Mouse (Mus musculus) thymus, postnatal 14 days (tissue): ENCODE measurements around the gene Galnt2.

Source experiments
- DNase-seq: peaks from one replicate; pipeline ENCODE4 v3.0.0; 2021

The Galnt2 gene

DNA sequence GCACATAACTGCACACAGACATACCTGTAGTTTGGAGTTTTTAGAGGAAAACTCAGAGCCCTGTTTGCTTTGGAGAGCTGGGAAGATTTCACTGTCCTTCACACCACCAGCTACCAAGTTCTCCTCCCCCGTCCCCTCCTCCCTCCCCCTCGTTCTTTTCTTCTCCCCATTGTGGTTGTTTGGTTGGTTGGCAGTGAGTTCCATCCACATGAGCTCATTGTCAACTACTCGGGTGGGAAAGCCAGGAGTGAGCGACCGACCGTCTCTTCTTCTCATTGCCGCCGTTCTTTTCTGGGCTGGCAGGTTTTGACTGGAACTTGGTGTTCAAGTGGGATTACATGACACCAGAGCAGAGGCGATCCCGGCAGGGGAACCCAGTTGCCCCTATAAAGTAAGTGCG lies 100.5 kb downstream of the Galnt2 start:
- no peak for DNase-seq

DNA sequence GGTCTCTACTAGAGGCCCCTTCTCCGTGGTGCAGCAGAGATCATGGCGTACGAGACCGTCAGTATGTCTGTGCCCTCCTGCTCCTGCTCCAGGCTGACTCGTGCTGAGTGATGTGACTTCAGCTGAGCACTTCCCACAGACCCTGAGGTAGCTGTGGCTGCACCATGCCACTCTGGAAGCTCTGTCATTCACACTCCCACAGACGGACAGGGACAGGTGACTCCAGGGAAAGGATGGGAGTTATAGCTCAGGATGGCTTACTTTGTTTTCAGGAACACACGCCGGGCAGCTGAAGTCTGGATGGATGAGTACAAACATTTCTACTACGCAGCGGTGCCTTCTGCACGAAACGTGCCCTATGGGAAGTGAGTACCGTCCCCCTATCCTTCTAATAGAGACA lies 105.1 kb downstream of the Galnt2 start:
- DNase-seq: no peak

DNA sequence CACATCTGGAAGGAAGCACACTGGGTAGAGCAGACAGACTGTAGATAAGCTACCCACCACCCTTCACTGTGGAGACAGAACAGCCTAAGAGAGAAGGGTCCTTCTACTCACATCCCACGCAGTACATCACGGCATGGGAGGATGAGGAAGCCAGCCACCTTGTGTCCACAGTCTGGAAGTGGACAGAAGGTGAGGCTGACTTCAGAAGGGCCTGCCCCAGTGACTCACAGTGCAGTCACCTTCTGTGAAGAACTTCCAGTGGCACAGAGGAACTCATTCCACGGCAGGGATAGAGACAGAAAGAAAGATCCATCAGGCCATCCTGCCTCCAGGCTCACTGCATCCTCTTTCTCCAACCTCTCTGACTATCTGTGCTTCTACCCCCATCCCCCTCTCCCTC lies 108.6 kb downstream of the Galnt2 start:
- no peak for DNase-seq

DNA sequence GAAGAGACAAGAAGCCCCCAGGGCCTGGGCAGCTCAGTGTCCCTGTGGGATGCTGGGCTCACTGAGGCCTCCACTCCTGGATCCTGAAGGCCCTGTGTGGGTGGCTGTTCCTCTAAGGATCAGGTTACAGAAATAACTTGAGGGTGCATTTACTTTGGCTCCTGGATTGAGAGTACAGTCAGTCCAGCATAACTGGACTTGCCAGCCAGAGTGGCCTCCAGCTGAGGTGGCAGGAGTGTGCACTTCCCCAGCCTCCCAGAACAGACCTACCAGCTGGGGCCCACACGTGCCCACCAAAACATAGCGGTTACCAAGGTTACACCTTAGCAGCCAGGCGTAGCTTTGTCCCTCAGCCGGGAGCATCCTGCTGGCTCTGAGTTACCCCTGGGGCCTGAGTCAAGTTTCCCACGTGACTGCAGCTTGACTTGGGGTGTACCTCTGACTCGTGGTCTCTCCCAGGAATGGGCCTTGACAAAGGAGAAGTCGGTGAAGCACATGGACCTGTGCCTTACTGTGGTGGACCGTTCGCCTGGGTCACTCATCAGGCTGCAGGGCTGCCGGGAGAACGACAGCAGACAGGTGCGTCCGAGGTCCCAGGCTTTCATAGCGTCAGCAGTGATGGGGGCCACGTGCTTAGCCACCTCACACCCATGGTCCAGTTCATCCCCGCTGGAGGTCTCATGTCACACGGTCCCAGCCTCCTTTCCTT lies 109.3 kb downstream of the Galnt2 start:
- no peak for DNase-seq

DNA sequence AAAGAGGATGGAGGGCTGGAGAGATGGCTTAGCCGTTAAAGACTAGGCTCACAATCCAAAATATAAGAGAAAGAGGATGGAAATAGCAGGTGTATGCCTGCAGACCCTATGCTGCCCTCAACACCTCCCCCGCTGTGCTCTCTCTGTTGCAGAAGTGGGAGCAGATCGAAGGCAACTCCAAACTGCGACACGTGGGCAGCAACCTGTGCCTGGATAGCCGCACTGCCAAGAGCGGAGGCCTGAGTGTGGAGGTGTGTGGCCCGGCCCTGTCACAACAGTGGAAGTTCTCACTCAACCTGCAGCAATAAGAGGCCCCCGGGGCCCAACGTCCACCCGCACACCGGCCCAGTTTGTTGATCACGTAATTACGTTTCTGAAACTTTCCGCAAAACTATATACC lies 112.0 kb downstream of the Galnt2 start:
- DNase-seq: no peak

DNA sequence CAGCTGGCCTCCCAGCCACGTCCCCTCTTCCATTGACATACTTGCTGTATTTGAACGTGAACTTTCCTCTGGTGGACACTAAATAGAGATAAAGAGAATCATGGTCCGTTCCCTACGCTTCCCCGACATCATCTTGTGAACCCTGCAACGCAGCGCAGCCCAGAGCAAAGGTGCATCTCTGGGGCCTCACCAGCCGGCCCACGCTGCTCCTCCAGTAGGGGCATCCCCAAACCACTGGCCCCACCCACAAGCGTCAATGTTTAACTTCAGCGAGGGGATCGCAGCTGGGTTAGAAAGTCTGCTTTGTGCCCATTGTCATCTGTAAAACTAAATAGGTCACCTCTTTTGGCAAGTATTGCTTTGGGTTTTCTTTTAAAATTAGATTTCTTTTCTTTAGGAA lies 112.8 kb downstream of the Galnt2 start:
- DNase-seq: peak; percentile 60

DNA sequence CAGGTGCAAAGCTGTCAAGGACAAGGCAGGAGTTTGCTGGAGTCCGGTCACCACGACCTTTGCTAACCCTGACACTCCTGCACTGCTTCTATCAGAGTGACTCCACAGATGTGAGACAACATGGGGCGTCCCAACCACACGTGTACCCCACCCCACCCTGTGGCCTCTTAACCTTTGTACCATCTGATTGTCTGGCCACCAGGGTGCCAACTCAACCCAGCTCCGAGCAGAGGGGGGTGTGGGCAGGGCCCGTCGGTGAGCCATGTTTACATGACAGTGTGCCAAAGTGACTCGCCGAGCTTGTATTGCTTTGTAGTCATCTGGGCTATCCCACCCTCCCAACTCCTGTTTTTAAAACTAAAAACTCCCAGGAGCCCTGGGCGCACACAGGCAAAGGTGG lies 113.9 kb downstream of the Galnt2 start:
- no peak for DNase-seq

DNA sequence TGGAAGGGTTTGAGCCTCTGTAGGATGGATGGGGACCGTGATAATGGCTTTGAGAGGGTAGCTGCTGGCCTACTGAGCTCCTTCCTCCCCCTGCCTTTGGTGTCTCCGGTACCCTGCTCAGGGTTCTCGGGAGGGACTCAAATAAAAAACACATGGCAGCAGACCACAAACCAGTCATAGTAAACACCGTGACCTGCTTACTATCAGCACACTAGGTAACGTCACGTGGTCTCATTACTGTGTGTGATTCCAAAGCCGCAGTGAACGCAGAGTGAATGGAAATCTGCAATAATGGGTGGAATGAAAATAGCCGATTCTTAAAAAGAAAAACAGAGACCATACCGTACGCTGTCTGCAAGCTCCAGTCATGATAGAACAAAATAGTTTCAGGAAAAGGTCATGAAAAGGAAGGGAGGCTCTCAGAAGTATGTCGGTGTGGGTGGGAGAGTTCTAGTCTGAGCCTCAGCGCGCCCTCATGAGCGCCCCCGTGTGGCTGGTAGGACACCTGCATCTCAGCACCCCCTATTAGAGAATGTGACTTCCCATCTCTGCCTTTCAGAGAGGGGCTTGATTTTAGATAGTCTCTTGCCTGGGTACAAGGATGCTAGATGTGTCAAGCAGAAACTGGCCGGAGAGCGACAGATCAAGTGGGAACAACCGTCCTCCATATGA lies 115.8 kb downstream of the Galnt2 start:
- DNase-seq: peak; percentile 77

DNA sequence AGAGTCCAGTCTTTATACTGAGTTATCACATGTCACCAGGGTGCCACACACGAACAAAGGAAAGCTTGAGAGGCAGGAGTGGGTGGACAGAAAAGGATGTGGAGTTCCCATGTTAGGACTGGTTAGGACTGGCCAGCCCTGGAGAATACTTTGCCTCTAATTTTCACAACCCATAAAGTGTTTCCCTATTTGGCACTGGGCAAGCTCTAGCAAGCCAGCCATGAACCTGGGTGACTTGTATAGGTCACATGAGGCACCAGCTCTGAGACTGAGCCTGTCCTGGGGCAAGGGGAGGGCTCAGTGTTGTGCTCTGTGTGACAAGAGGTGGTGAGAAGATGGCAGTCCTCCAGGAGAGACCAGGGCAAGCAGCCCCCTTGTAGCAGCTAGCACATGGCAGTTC lies 116.9 kb downstream of the Galnt2 start:
- no peak for DNase-seq

DNA sequence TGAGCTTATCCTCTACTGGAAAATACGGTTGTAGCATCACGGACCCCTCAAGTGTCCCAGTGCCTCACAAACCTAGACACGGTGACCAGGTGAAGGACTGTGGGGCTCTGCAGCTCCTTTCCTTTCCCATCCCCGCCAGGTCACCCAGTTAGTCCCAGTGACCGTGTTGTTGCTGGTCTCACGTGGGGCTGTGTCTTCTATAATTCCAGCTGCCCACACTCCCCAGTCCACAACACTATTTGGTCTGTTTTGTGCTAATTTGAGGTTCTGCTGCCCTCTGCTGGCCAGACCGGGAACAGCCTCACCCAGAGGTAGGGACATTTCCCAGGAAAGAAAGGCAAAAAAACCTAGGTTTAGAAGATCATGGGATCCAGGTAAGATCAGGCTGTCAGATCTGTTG lies 118.5 kb downstream of the Galnt2 start:
- peak; percentile 75 for DNase-seq

DNA sequence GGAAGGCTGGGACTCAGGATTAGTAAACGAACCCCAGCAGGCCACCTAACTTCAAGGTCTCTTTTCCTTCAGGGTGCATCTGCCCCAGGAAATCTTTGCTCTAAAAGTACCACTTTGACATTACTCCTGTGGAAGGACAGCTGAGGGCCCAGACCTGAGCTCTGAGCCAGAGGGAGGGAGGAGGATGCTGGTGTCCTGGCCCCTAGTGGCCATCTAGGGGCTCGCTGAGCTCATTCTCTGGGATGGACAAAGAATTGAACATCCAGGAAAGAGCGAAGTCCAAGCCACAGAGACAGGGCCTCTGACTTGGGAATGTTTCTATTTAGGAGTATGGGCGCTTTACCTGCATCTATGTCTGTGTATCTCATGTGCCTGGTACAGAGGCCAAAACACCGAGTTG lies 120.4 kb downstream of the Galnt2 start:
- DNase-seq: no peak

DNA sequence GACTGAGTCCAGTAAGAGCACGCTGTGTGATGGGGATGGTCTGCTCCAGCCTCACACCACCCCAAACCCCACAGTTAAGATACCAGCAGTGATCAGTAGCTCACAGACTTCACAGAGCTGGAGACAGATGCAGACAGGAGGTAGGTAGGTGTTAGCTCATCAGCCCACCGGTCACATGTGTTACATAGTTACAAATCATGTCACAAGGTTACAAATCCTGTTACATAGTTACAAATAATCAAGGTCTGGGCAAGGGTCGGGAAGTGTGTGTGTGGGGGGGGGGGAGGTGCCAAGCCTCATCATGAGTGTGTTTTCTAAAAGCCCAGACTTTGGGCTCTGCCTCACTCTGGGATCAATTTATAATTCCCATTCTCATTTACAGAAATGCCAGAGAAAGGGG lies 129.7 kb downstream of the Galnt2 start:
- no peak for DNase-seq

DNA sequence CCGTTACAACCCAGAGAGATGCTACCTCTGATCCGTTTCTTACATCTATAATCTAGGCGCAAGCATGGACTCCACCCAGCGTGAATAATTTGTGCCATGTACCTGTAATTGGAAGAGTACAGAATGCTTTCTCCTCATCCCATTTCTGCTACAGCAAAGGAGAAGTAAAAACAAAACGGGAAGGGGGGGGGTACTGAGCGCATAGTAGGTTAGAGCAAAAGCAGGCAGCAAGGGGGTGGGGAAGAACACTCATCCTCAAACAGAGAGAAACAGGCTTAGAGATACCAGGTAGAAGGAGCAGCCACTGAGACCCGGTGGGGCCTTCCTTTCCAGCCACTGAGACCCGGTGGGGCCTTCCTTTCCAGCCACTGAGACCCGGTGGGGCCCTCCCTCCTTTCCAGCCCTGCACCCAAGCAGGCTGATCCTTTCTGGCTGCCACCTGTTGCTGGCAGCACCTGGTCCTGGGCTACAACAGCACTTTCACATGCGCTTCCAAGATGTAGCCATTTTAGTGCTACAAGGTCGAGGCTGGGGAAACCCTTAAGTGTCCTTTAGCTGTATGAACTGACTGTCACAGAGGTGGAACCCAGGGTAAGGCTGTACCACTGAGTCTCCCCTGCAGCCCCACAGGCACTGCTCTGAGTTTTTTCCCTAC lies 130.7 kb downstream of the Galnt2 start:
- no peak for DNase-seq

DNA sequence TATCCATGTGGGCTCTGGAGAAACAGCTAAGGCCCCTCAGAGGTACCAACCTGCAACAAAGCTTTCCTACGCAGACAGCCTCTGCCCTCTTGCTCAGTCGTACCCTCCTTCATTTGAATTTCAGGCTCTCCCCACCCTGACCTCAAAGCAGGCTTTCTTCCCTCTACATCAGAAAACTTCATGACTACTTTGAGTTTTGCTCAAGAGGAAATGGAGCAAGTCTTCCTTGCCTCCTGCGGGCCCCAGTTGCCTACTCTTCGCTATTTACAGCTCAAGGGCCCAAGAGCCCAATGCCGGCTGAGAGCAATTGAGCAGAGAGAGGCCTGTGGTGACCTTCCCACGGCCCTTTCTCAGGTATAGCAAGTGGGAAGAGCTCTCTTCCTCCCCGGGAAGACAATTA lies 131.4 kb downstream of the Galnt2 start:
- DNase-seq: no peak

DNA sequence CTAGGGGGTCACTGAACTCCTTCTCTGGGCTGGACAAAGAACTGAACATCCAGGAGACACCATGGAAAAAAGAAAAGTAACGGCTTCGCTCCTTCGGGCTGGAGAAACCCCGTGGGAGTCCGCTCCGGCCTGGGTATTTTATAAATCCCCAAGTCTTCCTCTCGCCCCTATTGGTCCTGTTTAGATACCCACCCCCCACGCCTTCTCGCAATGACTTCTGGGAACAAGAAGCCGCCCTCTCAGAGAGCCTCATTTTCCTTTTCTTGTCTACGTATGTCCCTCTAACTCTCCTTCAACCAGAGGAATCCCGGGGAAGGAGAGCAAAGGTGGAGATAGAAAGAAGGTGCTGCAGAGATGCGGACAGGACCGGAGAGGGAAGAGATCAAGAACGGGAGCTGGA lies 132.1 kb downstream of the Galnt2 start:
- no peak for DNase-seq

DNA sequence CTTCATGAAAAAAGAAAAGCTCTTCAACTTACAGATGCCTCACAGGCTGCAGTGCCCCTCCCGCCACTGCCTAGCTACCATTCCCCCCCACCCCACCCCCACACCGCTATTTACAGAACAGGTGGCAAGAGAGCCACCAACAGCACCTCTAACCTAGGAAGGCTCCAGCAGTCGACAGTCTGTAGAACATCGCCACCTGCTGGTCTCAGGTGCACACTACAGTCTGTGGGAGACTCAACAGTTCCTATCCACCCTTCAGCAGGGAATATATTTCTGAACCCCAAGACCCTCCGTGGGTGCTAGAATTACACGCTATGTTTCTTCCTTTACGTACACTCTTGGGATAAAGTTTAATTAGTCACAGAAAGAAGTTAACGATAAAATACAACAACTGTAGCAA lies 137.0 kb downstream of the Galnt2 start:
- DNase-seq: peak; percentile 83

DNA sequence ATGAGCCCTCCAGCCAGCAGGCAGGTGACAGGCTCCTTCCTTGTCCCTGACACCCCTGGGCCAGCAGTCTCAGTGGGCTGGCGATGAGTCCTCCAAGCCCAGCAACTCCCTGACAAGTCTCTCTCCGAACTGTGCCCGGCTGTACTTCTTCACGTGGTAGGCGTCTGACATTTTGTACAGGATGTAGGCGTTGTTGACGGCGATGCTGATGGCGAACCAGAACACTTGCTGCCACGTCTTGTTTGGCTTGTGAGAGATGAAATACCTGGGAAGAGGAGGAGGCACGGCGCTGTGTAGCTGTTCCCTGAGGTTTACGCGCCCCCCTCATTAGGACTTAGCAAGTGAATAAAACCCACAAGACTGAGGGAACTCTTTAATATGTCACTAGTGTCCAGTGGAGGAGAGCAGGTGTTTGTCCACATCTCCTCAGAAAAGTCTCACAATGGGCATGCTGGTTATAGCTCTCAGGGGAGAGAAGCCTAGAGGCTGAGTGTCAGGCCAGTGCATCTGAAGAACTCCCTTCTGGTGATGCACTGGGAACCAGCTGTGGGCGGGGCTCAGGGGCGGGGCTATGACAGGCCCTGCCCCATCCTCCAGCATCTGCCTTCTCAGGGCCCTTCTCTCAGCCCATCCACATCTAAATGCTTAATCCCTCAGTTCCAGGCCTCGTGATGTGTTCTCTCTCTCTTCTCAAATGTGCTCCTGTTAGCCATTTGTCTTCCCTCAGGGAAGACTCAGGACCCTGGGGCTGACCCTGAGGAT lies 139.4 kb downstream of the Galnt2 start:
- DNase-seq: no peak

DNA sequence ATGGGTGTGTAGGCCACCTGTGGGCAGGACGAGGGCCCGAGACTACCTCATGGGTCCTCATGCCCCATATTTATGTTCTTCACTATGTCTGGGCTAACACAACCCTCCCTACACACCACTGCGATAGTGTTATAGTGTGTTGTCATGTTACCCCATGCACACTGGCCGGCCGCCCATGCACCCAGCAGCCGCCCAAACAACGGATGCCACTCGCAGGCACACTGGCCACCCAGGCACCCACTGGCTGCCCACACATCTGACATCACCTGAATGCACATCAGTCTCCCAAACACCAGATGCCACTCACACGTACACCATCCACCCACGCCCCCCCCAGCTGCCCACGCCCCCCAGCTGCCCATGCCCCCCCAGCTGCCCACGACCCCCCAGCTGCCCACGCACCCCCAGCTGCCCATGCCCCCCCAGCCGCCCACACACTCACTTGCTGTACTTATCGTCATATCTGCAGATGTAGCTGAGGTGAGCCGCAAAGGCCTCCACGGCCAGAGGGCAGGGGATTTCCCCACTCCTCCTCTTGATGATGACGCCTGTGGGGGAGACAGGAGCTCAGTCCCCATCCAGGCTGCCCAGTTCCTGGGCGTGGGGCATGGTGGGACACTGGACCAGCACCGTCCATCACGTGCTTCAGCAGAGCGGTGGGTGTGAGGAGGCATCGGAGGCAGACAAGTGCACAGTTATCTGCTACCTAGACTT lies 140.4 kb downstream of the Galnt2 start:
- DNase-seq: no peak

DNA sequence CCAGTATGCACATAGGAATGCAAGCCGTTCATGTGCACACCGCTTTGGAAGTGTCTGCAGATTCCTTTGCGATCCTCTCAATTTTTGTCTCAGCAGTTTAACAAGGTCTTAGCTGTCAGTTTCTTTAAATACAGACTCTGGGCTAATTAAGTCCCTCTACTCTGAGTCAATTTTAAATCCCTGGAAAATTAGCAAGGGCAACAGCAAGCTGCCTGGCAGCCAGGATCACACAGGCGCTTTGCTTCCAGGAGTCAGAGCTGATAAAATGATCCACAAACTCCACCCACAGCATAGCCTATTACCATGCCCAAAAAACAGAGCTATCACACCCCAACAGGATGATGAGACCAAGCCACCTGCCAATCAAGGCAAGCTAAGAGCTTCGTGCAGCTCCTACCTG lies 142.6 kb downstream of the Galnt2 start:
- no peak for DNase-seq

DNA sequence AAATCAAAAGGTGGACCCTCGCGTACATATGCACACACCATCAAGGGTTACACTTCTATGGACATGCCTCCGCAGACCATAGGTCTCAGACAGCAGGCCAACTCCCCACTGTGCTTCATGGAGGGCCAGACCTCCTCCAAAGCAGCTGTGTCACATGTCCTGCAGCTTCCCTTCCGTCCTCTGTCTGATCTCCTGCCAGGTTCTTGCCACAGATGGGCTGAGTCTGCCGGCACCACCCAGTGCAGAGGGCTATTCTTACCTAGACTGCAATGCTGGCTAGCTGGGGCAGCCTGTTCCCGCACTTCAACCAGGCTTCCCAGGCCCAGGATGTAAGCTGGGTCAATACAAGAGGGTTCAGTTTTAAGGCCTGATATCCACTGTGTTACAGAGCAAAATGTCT lies 144.0 kb downstream of the Galnt2 start:
- no peak for DNase-seq

DNA sequence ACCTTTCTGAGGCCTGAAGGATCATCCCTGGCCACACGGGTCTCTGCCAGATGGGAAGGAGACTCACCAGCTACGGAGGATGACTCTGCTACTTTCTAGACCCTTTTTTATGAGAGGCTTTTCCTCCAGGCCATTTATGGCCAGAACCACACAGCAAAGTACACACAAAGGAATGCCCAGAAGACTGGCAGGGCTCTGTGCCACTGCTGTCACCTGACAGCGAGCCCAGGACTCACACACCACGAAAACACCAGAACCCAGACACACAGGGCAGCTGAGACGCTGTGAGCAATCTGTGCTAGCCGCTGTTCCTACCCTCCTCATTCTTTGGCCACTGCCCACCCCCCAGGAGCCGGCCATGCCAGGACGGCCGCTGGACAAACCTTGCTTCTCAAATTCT lies 144.5 kb downstream of the Galnt2 start:
- DNase-seq: no peak

DNA sequence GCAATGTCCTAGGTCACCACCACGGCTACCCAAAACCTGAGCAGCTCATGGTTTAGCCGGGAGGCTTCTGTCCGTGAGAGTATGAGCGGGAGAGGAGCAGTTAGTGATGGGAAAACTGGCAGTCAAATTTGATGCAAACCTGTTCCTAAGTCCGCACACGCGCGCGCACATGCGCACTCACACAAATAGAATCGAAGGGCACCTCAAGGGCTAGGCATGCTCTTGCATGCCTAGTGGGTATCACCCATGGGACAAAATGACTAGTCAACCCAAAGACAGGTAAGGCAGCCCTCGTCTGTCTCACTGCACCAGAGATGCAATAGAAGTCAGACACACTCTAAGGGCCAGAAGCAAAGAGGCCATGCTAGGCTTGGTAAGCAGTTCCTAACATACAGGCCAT lies 145.2 kb downstream of the Galnt2 start:
- no peak for DNase-seq

DNA sequence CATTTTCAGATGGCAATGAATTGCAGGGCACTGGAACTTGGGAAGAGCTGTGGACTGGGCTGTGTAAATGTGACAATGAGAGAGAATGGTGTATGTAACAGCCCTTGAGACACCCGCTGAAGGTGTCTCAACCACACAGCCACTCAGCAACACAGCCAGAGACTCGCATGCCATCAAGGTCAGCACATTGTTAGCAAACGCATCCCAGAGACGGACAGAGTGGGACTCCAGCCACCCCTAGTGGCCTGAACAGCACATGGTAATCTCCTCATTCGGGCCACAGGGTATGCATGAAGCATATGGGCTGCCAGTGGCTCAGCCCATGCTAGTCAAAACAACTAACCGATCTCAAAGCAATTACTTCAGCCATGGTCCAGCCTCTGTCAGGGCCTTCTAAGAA lies 148.1 kb downstream of the Galnt2 start:
- no peak for DNase-seq
